Mouse (Mus musculus): ENCODE data around the gene Runx1.

Gene Runx1

GRCm38 (mm10) chr16:92747062-92747461 lies 78.9 kb downstream of the Runx1 start:
- no peak for DNase-seq (ENCODE audit: low read depth, low spot score)

GRCm38 (mm10) chr16:92745239-92745638 lies 80.7 kb downstream of the Runx1 start:
- no peak for DNase-seq (ENCODE audit: low read depth, low spot score)

GRCm38 (mm10) chr16:92744172-92744777 lies 81.7 kb downstream of the Runx1 start:
- no peak for DNase-seq (ENCODE audit: low read depth, low spot score)

GRCm38 (mm10) chr16:92743755-92744154 lies 82.2 kb downstream of the Runx1 start:
- no peak for DNase-seq (ENCODE audit: low read depth, low spot score)

- DNase-seq (ENCODE audit: low read depth, low spot score): no peak
These were observed 84.6 kb downstream of the Runx1 start for GRCm38 (mm10) chr16:92741342-92741741.

- no peak for DNase-seq (ENCODE audit: low read depth, low spot score)
These were observed 85.4 kb downstream of the Runx1 start for GRCm38 (mm10) chr16:92740541-92740940.

- DNase-seq (ENCODE audit: low read depth, low spot score): peak; percentile 58
These were observed 86.0 kb downstream of the Runx1 start for GRCm38 (mm10) chr16:92739997-92740396.

GRCm38 (mm10) chr16:92739071-92739793 lies 86.7 kb downstream of the Runx1 start:
- DNase-seq (ENCODE audit: low read depth, low spot score): no peak

GRCm38 (mm10) chr16:92738476-92739010 lies 87.4 kb downstream of the Runx1 start:
- DNase-seq (ENCODE audit: low read depth, low spot score): peak; percentile 8

GRCm38 (mm10) chr16:92726870-92727269 lies 99.1 kb downstream of the Runx1 start:
- no peak for DNase-seq (ENCODE audit: low read depth, low spot score)

GRCm38 (mm10) chr16:92724526-92724925 lies 101.4 kb downstream of the Runx1 start:
- DNase-seq (ENCODE audit: low read depth, low spot score): no peak

GRCm38 (mm10) chr16:92720678-92721077 lies 105.3 kb downstream of the Runx1 start:
- DNase-seq (ENCODE audit: low read depth, low spot score): no peak

GRCm38 (mm10) chr16:92719725-92720124 lies 106.2 kb downstream of the Runx1 start:
- peak; percentile 30 for DNase-seq (ENCODE audit: low read depth, low spot score)

- peak; percentile 61 for DNase-seq (ENCODE audit: low read depth, low spot score)
These were observed 110.1 kb downstream of the Runx1 start for GRCm38 (mm10) chr16:92715599-92716483.

GRCm38 (mm10) chr16:92710161-92710560 lies 115.8 kb downstream of the Runx1 start:
- no peak for DNase-seq (ENCODE audit: low read depth, low spot score)

- no peak for DNase-seq (ENCODE audit: low read depth, low spot score)
These were observed 117.2 kb downstream of the Runx1 start for GRCm38 (mm10) chr16:92708718-92709117.

GRCm38 (mm10) chr16:92707712-92708111 lies 118.2 kb downstream of the Runx1 start:
- DNase-seq (ENCODE audit: low read depth, low spot score): peak; percentile 54

- DNase-seq (ENCODE audit: low read depth, low spot score): no peak
These were observed 118.8 kb downstream of the Runx1 start for GRCm38 (mm10) chr16:92707146-92707545.

- peak; percentile 23 for DNase-seq (ENCODE audit: low read depth, low spot score)
These were observed 120.1 kb downstream of the Runx1 start for GRCm38 (mm10) chr16:92705564-92706458.

- DNase-seq (ENCODE audit: low read depth, low spot score): no peak
These were observed 122.1 kb downstream of the Runx1 start for GRCm38 (mm10) chr16:92703850-92704249.

Measured in brain, adult 2 months (tissue).